Mouse (Mus musculus): ENCODE measurements at regions not wholly inside any gene's neighbourhood (a gene's known extent, or its start where the extent isn't known, plus 50 kb on each side); places are given as distances from the start of the nearest gene placed in this dataset.

DNA sequence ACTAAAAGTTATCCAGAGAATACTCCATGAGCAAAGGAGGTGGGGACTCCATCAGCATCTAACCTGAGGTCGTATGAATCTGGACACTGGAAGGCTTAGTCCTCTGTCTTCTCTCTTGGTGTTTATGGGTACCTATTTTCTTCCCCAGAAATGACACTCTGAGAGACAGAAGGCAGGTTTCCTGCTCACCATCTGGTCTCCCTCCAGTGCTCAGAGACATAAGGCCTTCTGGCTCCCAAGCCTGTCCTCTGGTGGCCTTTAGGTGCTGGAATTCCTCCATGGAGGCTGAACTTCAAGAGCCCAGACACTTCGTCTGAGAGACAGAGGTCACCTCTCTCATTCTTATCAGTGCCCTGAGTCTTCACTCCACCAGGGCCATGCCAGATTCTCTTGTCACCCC, 65.7 kb upstream of the Slc13a1 start:
- Histone ChIP-seq H3K4me3 (ENCODE audit: low read length) (no peak overlapping the region), H3K4me1 (ENCODE audit: control insufficient read depth, insufficient read depth, low read length) (no peaks in the 10 kb centered on the region), H3K27ac (ENCODE audit: low read depth, low read length) (no peak overlapping the region), H3K4me2 (replicated peaks; ENCODE audit: low read depth, low read length) (no peak overlapping the region), H3K27me3 (ENCODE audit: control insufficient read depth, insufficient read depth, low read length) (no peaks in the 10 kb centered on the region), H3K36me3 (ENCODE audit: control insufficient read depth, insufficient read depth, low read length) (no peaks in the 10 kb centered on the region), H3K9ac (ENCODE audit: low read depth, low read length) (no peak overlapping the region), H3K9me3 (ENCODE audit: control insufficient read depth, low read length) (no peaks in the 10 kb centered on the region)
- WGBS, result 74% methylated on average over 2 of the region's 2 CpGs
- no peak for ATAC-seq (ENCODE audit: low FRiP score, low TSS enrichment)

DNA sequence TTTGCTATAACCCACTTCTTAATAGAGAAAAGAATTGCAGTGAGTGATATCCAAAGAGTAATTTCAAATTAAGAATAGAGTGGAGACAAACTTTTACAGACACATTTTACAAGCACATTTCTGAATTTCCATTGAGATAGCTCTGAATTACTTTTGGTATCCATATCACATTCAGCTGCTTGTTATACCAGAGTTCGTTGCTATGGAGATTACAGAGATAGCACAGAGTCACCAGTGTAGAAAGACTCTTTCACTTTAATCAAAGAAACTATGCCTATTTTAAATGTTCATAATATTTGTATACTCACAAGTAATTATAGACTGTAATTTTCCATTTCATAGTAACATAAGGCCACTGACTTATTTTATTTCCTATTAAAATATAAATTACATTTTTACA, 52.7 kb upstream of the Slc13a1 start:
- Histone ChIP-seq H3K9ac (ENCODE audit: low read depth, low read length) (no peak overlapping the region), H3K4me3 (ENCODE audit: low read length) (no peak overlapping the region), H3K4me1 (ENCODE audit: control insufficient read depth, insufficient read depth, low read length) (no peaks in the 10 kb centered on the region), H3K27me3 (ENCODE audit: control insufficient read depth, insufficient read depth, low read length) (no peaks in the 10 kb centered on the region), H3K27ac (ENCODE audit: low read depth, low read length) (no peak overlapping the region), H3K9me3 (ENCODE audit: control insufficient read depth, low read length) (no peaks in the 10 kb centered on the region), H3K4me2 (replicated peaks; ENCODE audit: low read depth, low read length) (no peak overlapping the region), H3K36me3 (ENCODE audit: control insufficient read depth, insufficient read depth, low read length) (no peaks in the 10 kb centered on the region)
- WGBS, result 78% methylated on average over 1 of the region's 1 CpGs
- no peak for ATAC-seq (ENCODE audit: low FRiP score, low TSS enrichment)

GRCm38 (mm10) chr6:24219882-24220522, 52.1 kb upstream of the Slc13a1 start:
- Histone ChIP-seq H3K9me3 (ENCODE audit: control insufficient read depth, low read length) (no peaks in the 10 kb centered on the region), H3K4me3 (ENCODE audit: low read length) (no peak overlapping the region), H3K27ac (ENCODE audit: low read depth, low read length) (no peak overlapping the region), H3K27me3 (ENCODE audit: control insufficient read depth, insufficient read depth, low read length) (no peaks in the 10 kb centered on the region), H3K9ac (ENCODE audit: low read depth, low read length) (no peak overlapping the region), H3K4me1 (ENCODE audit: control insufficient read depth, insufficient read depth, low read length) (no peaks in the 10 kb centered on the region), H3K36me3 (ENCODE audit: control insufficient read depth, insufficient read depth, low read length) (no peaks in the 10 kb centered on the region), H3K4me2 (replicated peaks; ENCODE audit: low read depth, low read length) (no peak overlapping the region)
- WGBS, result 72% methylated on average over 3 of the region's 3 CpGs
- ATAC-seq (ENCODE audit: low FRiP score, low TSS enrichment), result no peak

Measured in kidney, embryonic 14.5 days (tissue).